Mouse (Mus musculus) cortical plate, adult 2 months (tissue): ENCODE results near the gene Rinl. TPM values are rescaled to one million over a fixed set of nuclear protein-coding genes. Genes with fewer than 3 reads are reported as not detected.

Source experiments
- H3K27ac ChIP-seq: fragments of 200-500 bp; 2 replicates; pipeline ENCODE4 v1.5.1; 2012; ENCODE audit warnings: low read length, control low read depth, inconsistent platforms; ENCODE audit not compliant: insufficient read depth
- H3K4me1 ChIP-seq: fragments of 200-500 bp; 2 replicates; pipeline ENCODE4 v1.6.1; 2011; ENCODE audit warnings: low read length; ENCODE audit not compliant: control insufficient read depth, insufficient read depth
- H3K4me3 ChIP-seq: fragments of 200-500 bp; 2 replicates; pipeline ENCODE4 v1.5.1; 2011; ENCODE audit warnings: mild to moderate bottlenecking, low read length, control low read depth; ENCODE audit not compliant: insufficient read depth
- CTCF ChIP-seq: fragments of 200-500 bp; IDR thresholded peaks from 2 replicates; pipeline ENCODE4 v1.5.1; 2011; ENCODE audit warnings: mild to moderate bottlenecking, control low read depth, low read length; ENCODE audit not compliant: insufficient read depth; ENCODE audit errors: extremely low read depth
- POLR2A ChIP-seq: fragments of 200-500 bp; IDR thresholded peaks from 2 replicates; pipeline ENCODE4 v1.6.1; 2011; ENCODE audit warnings: mild to moderate bottlenecking, low read length, control low read depth; ENCODE audit not compliant: insufficient read depth; ENCODE audit errors: extremely low read depth
- polyA plus RNA-seq: library from polyadenylated mRNA; depleted of rRNA; stranded (reverse); fragments of >200 nt; gene quantifications from 2 replicates; pipeline ENCODE4 v1.2.3, GENCODE M21; 2012

The Rinl gene
- polyA plus RNA-seq, 1 experiment = 2.3 TPM

- Histone ChIP-seq H3K4me3 (no peak overlapping the region), H3K27ac (peak overlapping the region; percentile 43; the same call in 1 of the 2 replicates), H3K4me1 (peaks cover 15% of the 10 kb centered on the region)
- TF ChIP-seq CTCF = no peak
These were observed 31.8 kb downstream of the Rinl start for GRCm38 (mm10) chr7:28820358-28821260.

- peaks cover 15% of the 10 kb centered on the region for H3K4me1 ChIP-seq
- no peak overlapping the region for H3K27ac ChIP-seq
- no peak for TF ChIP-seq POLR2A
- no peak for TF ChIP-seq CTCF
- no peak overlapping the region for H3K4me3 ChIP-seq
These were observed 32.6 kb downstream of the Rinl start for GRCm38 (mm10) chr7:28821261-28821831.

- no peak for TF ChIP-seq CTCF
- peak; percentile 23; the same call in 1 of the 2 replicates for TF ChIP-seq POLR2A
- Histone ChIP-seq H3K4me1 (peaks cover 13% of the 10 kb centered on the region), H3K4me3 (no peak overlapping the region), H3K27ac (no peak overlapping the region)
These were observed 33.8 kb downstream of the Rinl start for GRCm38 (mm10) chr7:28822556-28822955.

GRCm38 (mm10) chr7:28822993-28823903 is 34.5 kb downstream of the Rinl start:
- TF ChIP-seq CTCF (no peak), POLR2A (no peak)
- H3K4me3 ChIP-seq = no peak overlapping the region
- no peak overlapping the region for H3K27ac ChIP-seq
- peaks cover 13% of the 10 kb centered on the region for H3K4me1 ChIP-seq

GRCm38 (mm10) chr7:28823932-28824331 is 35.2 kb downstream of the Rinl start:
- H3K4me1 ChIP-seq = peaks cover 13% of the 10 kb centered on the region
- no peak for TF ChIP-seq CTCF
- TF ChIP-seq POLR2A = no peak
- H3K27ac ChIP-seq = no peak overlapping the region
- no peak overlapping the region for H3K4me3 ChIP-seq

- H3K4me1 ChIP-seq = peaks cover 13% of the 10 kb centered on the region
- TF ChIP-seq CTCF = no peak
- peak; percentile 73 for TF ChIP-seq POLR2A
- H3K4me3 ChIP-seq = peak within 1 kb of the TSS; percentile 47
These were observed 36.3 kb downstream of the Rinl start, which contains the start of gene Ech1 for GRCm38 (mm10) chr7:28824941-28825685. Gene Ech1, plus strand, starts transcription at chr7:28825217.

GRCm38 (mm10) chr7:28825686-28826401 is 37.1 kb downstream of the Rinl start:
- peak overlapping the region; percentile 85 for H3K27ac ChIP-seq

More at GRCm38 (mm10) chr7:28824941-28825685, 36.3 kb downstream of the Rinl start, which contains the start of gene Ech1:
- peak within 1 kb of the TSS; percentile 93 for H3K27ac ChIP-seq

GRCm38 (mm10) chr7:28826402-28826772 is 37.6 kb downstream of the Rinl start:
- Histone ChIP-seq H3K4me1 (peaks cover 3% of the 10 kb centered on the region), H3K27ac (no peak overlapping the region), H3K4me3 (no peak overlapping the region)
- TF ChIP-seq POLR2A (no peak), CTCF (no peak)

More at GRCm38 (mm10) chr7:28825686-28826401, 37.1 kb downstream of the Rinl start:
- H3K4me3 ChIP-seq = peak overlapping the region; percentile 47
- TF ChIP-seq POLR2A (no peak), CTCF (no peak)
- H3K4me1 ChIP-seq = peaks cover 7% of the 10 kb centered on the region
